Mouse (Mus musculus): Measurements from ENCODE around the gene Kif27.
A peak's percentile ranks its signal among the peaks of the same experiment; 100 is the strongest.

Gene Kif27

DNA sequence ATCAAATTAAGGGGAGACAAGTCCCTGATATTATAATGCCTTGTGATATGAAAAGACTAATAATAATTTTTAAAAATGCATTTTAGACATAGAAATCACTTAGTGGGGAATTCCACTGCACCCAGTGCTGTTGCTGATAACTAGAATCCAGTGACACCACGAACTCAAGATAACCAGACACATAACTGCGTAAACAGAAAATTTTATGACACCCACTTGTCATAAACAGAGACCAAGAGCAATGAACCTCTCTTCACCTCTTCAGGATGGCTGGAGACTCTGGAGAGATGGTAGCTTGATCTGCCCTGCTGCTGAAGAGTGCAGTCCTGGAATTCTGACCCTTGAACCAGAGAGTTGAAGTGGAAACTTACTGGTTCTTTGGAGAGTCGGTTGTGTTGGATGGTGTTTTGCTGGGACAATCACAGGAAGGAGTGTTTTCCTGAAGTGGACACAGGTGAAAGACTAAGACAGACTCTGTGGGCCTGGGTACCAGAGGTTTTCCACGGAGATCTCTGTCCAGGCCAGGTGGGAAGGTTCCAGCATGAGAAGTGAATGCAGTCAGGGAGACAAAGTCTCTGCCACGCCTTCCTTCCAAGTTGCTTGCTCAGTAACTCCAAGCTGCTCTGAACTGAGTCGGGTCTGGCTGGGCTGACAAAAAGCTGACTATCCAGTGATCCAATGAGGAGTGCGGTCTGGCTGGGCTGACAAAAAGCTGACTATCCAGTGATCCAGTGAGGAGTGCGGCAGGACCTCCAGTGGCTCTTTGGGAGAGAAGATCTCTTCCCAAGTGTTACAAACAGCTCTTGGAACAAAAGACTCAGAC is 5.6 kb upstream of the Kif27 start:
- no peak for DNase-seq (ENCODE audit: low spot score)

DNA sequence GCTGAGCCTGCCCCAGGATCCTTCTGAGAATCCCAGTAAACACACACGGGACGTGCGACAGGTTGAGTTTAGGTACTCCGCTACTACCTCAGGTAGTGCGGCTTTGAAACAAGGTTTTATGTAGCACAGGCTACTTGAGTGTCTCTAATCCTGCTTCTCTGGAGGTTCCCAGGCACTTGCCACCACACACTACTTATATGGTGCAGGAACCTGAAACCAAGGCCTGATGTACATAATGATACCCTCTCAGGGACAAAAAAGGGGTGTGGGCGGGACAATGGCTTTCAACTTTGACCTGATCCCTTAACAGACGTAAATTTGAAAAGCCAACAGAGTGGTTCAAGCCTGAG is 357 bp upstream of the Kif27 start:
- no peak for DNase-seq (ENCODE audit: low spot score)

DNA sequence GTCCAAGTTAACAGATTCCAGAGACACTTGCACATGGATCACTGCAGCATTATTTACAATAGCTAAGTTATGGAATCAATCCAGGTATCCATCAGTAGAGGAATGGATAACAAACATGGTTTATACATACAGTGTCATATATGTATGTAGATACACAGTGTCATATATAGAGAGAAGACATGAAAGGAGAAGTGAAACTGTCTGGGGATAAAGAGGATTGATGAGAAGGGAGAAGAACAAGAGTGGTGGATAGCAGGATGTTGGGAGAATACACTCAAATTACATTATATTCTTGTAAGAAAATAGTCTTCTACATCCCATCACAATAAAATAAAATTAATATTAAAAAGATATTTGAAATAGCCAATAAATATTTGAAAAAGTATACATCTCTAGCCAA is 5.9 kb downstream of the Kif27 start:
- DNase-seq (ENCODE audit: low spot score): no peak

DNA sequence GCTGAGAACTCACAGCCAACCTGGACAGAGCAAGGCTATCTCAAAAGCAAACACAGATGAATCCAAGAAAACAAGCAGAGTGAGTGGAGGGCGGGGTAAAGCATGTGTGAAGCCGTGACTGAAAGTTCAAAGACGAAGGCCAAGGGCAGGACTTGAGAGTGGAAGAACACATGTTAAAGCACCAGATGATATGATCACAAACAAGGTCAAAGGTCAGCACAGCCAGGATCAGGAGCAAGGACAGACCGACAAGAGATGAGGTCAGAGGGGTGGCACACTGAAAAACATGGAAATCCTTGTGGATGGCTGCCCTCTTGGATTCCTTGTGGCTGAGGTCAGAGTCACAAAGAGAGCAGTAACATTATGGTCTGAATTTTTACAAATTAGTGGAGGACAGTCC is 8.3 kb downstream of the Kif27 start:
- no peak for DNase-seq (ENCODE audit: low spot score)

DNA sequence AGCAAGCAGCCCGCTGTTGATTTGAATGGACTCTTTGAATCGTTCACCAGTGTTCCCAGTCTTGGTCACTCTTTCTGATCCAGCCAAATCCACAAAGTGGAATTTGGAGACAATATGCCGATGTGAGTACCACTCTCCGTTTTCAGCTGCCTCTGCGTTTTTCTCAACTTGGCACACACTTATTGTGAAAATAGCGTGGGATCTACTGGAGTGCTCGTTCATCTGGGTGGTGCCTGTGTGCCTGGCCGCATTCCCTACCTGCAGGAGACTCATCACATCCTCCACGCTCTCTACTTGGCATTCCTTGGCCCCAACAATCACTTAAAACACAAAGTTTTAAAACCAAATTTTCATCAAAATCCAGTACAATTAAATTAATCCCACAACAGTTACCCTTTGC is 14.4 kb downstream of the Kif27 start:
- no peak for DNase-seq (ENCODE audit: low spot score)

DNA sequence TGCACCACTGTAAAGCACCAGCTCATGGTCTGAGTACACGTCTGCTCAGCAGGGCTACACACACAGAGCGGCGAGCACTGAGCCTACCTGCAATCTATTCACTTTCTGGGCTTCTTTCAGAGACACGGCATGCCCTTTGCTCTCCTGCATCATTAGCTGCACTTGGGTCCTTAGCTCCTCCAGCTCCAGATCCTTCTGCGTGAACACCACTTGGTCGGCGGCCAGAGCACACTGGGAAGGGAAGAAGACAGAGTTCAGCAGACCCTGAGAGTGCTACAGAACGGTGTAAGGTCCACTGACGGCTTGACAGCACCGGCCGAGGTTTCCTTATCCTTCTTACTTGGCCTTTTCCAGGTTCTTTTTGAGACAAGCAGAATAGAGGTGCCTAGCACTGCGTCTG is 21.5 kb downstream of the Kif27 start:
- no peak for DNase-seq (ENCODE audit: low spot score)

DNA sequence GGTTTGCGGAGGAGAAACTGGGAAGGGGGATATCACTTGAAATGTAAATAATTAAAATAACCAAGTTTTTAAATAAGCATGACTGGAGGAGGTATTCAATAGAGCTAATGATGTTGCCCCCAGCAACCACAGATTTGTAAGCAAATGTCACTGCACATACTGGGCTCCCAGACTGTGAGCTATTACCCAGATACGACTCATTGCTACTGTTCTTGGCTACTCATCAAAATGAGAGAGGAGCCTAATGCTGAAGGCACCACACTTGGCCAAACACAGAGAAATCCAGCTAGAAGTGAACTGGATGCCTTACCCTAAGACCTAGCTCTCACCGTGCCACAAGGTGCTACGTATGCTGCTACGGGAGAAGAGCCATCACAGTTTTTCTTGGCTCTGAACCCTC is 24.8 kb downstream of the Kif27 start:
- DNase-seq (ENCODE audit: low spot score): no peak

DNA sequence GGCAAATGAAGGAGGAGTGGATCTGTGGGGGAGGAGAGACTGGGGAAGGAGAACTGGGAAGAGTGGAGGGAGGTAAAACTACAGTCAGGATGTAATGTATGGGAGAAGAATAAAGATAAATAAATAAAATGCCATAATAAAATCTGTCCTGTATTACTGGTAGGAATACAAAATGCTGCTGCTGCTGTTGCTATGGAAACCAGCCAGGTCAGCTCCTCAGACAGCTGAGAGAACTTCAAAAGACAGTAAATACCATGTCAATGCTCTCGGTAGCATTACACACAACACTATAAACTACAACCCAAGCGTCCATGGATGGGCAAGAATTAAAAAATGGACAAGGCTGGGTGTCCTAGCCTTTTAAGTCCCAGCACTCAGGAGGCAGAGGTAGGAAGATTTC is 41.2 kb downstream of the Kif27 start:
- DNase-seq (ENCODE audit: low spot score): no peak

DNA sequence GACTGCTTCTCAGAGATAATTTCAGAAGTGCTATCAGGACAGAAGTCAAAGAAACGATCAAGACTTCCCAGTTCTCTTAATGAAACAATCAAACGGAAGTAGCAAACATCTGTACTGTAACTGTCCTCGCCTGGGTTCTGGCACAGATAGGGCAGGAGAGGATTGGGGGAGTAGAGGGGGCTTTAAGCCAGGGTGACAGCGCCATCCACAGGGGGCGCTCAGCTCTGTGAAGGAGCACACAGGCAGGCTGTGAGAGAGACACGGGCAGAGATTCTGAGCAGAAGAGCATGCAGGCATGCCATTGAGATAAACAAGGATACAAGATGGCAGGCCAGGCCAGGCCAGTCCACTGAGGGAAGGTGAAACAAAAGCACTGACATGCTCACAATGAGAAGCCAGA is 43.9 kb downstream of the Kif27 start:
- DNase-seq (ENCODE audit: low spot score): no peak

DNA sequence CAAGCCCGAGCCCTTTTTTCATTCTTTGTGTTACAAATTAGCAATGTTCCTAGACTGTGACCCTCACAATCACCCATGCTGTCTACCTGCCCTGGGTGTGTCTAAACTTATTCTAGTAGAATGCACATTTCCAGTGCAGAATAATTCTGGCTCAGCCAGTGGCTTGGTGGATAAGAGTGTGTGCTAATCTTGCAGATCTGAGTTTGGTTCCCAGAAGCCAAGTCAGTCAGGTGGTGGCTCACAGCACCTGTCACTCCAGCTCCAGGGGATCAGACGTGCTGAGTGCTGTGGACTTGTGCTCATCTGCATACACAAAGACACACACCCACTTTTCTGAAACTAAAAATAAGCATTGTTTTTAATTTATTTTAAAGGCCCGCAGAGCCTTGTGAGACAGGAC is 45.2 kb downstream of the Kif27 start:
- DNase-seq (ENCODE audit: low spot score): no peak

DNA sequence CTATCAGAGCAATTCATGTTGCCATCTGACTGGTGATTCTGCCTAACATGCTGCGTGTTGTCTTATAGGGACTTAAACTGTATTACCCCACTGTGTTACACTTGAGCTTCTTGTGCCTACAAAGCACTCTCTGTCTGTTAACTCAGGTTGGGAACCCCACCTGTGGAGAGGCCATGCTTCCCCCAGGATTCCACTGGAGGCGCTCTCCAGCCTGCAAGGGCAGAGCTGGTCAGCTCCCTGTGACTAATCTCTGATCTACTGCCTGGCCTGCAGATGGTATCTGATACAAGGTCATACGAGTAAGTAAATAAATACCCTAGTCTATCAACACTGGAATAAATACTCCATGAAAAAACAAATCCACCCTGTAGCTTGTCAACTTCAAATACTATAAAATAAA is 47.6 kb downstream of the Kif27 start:
- no peak for DNase-seq (ENCODE audit: low spot score)

DNA sequence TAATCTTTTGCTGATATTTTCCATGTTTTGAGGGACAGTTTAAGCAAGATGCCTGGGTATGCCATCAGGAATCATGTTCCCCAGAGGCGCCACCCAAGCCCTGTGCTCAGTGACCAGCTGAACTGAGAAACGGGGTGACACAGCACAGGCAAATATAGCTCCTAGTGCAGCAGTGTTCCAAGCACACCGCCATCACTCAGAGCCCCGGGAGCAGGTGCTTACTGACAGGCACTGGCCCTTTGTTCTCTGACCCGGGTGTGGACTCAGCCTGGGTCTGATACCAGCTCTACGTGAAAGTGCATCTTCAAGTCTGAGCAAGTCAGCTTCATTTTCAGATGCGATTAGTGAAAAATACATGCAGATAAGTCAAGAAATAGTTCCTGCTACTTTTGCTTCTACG is 49.4 kb downstream of the Kif27 start:
- no peak for DNase-seq (ENCODE audit: low spot score)

DNA sequence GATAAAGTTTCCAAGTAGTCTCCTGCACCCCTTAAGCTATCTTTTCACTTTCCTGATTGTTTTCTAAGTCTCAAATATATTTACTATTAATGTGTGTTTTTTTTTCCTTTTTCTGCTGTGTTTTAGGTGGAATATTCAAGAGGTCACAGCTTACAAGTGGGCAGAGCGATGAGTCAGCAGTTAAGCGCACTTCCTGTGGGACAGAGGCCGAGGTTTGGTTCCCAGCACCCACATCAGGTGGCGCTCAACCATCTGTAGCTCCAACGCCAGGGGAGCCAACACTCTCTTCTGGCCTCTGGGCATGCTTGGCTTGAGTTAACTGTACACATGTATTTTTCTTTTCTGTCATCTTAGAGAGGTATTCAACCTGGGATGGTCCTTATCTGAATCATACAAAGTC is 51.5 kb downstream of the Kif27 start:
- DNase-seq (ENCODE audit: low spot score): no peak

DNA sequence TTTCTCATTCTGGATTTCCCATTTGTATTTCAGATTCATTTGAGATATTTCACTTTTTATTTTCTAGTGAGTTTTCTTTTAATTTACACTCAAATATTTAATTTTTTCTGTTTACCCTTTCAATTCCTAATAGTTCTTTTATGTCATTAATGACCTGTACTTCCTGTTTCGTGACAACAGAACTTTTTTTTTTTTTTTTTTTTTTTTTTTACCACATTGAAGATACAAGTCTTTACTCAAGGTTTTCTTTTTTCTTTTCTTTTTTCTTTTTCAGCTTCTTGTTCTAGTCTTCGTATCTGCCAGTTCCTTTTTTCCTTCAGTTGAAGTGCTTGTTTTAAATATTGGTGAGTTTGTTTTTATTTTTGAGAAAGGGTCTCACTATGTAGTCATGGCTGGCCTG is 53.7 kb downstream of the Kif27 start:
- DNase-seq (ENCODE audit: low spot score): no peak

DNA sequence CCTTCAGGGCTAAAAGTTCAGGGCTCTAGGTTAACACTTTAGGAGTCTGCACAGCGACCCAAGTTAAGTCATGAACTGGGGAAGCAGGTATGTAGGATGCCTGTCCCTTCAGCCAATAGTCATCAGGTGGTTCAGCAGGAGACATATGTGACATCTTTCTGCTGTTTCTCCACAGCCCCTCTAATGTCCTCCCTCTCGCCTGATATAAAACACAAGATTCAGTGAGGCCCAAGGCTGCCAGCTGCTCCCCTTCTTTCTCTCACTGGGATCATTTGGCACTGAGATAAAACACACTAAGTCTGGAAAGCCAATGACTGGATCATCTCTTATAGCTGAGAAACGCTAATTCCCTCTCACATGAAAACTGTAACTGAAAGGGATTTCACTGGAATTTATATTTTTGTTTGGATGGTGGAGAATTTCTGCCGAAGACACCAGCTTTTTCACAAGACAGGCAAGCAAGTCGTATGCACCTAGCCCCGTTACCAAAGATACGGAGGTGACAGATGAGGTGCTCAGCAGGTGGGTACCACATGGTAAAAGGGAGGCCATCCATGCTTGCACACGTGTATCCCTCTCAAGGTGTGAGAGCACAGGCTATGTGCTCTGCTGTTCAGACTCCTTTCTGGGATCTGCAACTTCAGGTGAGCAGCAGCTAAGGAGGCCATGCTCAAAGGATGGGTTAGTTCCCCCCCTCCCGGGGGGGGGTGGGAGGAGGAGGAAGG is 56.3 kb downstream of the Kif27 start:
- no peak for DNase-seq (ENCODE audit: low spot score)

DNA sequence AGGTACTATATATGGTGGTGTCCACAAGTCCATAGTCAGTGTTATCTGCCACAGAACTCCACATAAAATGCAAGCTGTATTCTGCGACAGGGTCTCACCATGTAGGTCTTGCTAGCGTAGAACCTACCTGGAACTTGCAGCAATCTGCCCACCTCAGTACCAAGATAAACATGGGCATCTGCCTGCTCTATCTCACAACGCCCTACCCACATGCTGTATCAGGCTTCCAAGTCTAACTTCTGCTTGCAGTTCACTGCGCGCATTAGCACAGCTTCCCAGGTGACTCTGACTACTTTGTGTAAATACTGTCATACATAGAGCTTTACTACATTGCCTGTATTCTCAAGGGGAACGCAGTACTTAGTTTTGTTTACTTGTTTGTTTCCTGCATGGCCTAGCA is 57.0 kb downstream of the Kif27 start:
- no peak for DNase-seq (ENCODE audit: low spot score)

DNA sequence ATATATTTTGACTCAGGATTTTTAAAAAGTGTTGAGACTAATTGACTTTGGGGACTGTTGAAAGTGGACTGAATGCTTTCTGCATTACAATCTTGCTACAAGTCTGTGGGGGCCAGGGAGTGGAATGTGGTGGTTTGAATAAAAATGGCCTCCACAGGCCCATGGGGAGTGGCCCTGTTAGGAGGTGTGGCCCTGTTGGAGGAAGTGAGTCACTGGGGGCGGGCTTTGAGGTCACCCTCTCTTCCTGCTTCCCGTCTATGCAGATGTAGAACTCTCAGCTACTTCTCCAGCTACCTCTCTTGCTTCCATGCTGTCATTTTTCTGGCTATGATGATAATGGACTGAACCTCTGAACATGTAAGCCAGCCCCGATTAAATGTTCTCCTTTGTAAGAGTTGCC is 60.2 kb downstream of the Kif27 start:
- DNase-seq (ENCODE audit: low spot score): no peak

DNA sequence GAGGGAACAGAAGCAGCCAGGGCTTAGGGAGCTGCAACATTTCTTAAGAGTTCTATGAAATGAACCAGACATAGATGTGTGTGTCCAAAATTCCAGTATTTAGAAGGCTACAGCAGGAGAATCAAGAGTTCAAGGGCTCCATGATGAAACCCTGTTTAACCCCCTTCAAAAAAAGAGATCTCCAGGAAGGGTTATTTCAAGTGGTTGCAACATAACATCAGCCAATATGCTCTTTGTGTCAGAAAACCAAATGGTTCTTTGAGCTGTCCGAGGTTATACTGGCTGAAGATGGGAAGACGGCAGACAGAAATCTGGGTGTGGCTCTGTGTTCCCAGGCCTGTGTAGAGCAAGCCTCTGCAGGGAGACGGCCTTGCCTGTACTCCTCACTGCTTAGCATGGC is 63.3 kb downstream of the Kif27 start:
- no peak for DNase-seq (ENCODE audit: low spot score)

DNA sequence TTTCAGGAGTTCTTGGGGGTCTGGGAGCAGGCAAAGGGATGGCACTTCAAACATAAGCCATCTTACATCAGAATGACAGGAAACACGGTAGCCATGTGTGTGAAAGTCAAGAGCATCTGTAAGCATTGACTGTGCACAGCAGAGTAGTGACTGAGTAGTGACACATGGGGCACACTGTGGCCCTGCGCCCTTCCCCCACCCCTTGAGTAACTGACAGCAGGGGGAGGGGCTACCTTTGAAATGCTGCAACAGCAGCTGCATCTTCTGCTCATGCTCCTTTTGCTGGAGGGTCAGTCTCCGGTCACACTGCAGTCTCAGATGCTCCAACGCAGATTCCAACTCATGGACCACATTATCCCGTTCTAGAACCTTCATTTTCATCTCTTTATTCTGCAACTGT is 66.1 kb downstream of the Kif27 start:
- no peak for DNase-seq (ENCODE audit: low spot score)

DNA sequence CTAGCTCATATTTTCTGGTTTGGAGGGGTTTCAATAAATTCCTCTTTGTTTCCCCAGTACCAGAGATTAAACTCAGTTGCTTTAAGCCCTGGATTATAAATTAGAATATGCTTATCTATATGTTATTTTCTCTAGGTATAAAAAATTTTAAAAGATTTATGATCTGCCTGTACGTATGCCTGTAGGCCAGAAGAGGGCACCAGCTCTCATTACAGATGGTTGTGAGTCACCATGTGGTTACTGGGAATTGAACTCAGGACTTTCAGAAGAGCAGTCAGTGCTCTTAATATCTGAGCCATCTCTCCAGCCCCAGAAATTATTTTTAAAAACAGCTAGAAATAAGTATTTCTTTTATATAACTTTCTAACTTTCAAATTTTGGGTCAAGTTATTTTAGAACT is 69.6 kb downstream of the Kif27 start:
- DNase-seq (ENCODE audit: low spot score): no peak

DNA sequence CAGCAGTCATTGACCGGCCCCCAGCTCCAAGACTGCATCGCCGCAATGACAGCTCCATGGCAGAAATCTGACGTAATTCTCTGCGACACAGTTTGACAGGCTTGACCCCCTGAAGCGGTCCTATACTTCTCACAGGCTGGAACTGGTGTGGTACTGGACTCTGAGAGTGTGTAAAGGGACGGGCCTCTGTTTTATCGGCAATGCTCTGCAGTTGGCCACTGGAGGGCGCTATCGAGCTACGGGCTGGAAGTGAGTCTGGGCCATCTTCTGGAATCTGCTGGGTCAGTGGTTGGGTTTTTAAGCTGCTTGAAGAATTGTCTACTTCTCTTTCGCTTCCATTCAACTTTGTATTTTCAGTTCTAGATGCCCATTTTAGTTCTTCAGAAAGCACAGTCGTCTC is 71.1 kb downstream of the Kif27 start:
- DNase-seq (ENCODE audit: low spot score): peak; percentile 84

DNA sequence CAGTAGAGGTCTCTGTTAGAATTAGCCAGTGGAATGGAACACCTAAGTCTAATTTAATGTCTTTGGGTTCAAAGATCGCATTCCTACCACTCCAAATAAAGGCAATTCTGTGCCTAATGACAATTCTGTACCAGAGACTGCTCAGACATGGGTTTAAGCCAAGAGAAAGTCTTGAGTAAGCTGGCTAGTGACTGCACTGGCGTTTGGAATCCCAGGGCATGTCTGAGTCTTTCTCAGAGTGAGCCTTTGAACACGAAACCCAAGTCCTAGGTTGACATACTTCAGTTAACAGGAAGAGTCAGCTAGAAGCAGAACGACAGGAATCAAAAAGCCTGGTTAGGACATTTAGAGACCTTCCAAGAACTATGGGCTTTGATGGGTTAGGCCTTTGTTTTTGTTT is 75.5 kb downstream of the Kif27 start:
- no peak for DNase-seq (ENCODE audit: low spot score)

DNA sequence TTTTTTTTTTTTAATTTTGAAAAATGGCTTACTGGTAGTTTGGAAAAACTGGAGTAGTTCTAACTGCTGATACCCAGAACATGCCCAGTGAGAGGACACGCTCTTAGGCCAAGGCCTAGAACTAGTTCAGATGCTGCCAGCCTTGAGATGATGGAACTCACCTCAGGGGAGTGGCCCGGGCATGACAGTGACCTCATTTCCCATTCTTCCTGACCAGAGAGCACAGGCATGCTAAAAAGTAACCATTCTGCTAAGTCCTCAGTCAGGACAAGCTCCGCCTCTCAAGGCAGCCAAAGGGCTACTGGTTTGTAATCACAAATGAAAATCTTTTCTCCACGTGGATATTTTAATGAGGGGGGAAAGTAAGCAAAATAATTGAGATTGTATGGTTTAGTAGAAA is 77.0 kb downstream of the Kif27 start:
- no peak for DNase-seq (ENCODE audit: low spot score)

DNA sequence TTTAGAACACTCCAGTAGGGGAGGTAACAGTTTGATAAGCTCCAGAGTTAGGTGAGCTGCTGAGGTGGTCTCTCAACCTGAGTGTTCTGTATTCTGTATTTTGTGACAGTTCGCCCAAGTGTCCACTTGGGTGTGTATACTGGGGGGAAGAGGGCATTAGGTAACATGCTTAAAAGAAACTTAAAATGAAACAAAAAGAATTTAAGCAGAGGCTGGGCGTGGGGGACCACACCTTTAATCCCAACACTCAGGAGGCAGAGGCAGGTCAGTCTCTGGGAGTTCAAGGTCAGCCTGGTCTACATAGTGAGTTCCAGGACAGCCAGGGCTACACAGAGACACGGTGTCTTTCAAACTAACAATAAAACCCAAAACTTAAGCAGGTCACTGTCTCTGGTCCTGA is 78.4 kb downstream of the Kif27 start:
- no peak for DNase-seq (ENCODE audit: low spot score)

Measured in ovary, postnatal 36 days (tissue).